Comparison of ENCODE assay signal across 9 mouse cellular contexts in genomic region chr3:84022723-84023122, GRCm38 (mm10). TPM values are rescaled to one million over a fixed set of nuclear protein-coding genes. Genes with fewer than 3 reads are reported as not detected.
A peak's percentile ranks its signal among the peaks of the same experiment; 100 is the strongest.
DNase-seq lines count a peak whose midpoint lies in the region; ATAC-seq and TF ChIP-seq lines count a peak whose summit lies in the region.
"Had no signal": no experiment of that assay in that cellular context is flagged by ENCODE, and none has a peak within 500 bp of the region (broad histone marks: within the 10 kb centered on the region; RNA-seq: fewer than 3 reads in every experiment).

No protein-coding gene starts in this region.

- H3K9ac ChIP-seq in hindbrain, embryonic 12.5 days = 0 out of 2 replicates have a peak overlapping the region, but pooled peaks have one; percentile 23
- no peak overlapping the region for H3K9ac ChIP-seq in hindbrain, embryonic 11.5 days (ENCODE audit: low read depth, low read length)
- H3K9ac ChIP-seq in liver, postnatal 0 days (replicated peaks) = no peak overlapping the region
- no peak overlapping the region for H3K9ac ChIP-seq in heart, embryonic 11.5 days (ENCODE audit: low read depth, low read length)

- no peak overlapping the region for H3K4me2 ChIP-seq in hindbrain, embryonic 12.5 days (replicated peaks)
- H3K4me2 ChIP-seq in hindbrain, embryonic 11.5 days (replicated peaks; ENCODE audit: low read depth, low read length) = no peak overlapping the region
- no peak overlapping the region for H3K4me2 ChIP-seq in liver, postnatal 0 days (ENCODE audit: low read depth, low read length)
- H3K4me2 ChIP-seq in heart, embryonic 11.5 days = no peak overlapping the region

- intact Hi-C loops in left cerebral cortex, postnatal 25 days (cut with DNase I) = no loop called here

- H3K4me3 ChIP-seq in hindbrain, embryonic 12.5 days = no peak overlapping the region
- no peak overlapping the region for H3K4me3 ChIP-seq in hindbrain, embryonic 11.5 days (ENCODE audit: low read depth, low read length)
- no peak overlapping the region for H3K4me3 ChIP-seq in embryonic facial prominence, embryonic 10.5 days
- no peak overlapping the region for H3K4me3 ChIP-seq in liver, postnatal 0 days (ENCODE audit: low read depth, low read length)
- no peak overlapping the region for H3K4me3 ChIP-seq in heart, embryonic 11.5 days (ENCODE audit: low read depth, low read length)

- H3K9me3 ChIP-seq in hindbrain, embryonic 12.5 days (replicated peaks) = no peaks in the 10 kb centered on the region
- H3K9me3 ChIP-seq in hindbrain, embryonic 11.5 days (ENCODE audit: control insufficient read depth, low read length) = no peaks in the 10 kb centered on the region
- H3K9me3 ChIP-seq in embryonic facial prominence, embryonic 10.5 days = no peaks in the 10 kb centered on the region
- H3K9me3 ChIP-seq in liver, postnatal 0 days (ENCODE audit: low read length) = no peaks in the 10 kb centered on the region
- H3K9me3 ChIP-seq in heart, embryonic 11.5 days (replicated peaks; ENCODE audit: control insufficient read depth, low read length) = no peaks in the 10 kb centered on the region

- peaks cover 59% of the 10 kb centered on the region for H3K4me1 ChIP-seq in hindbrain, embryonic 12.5 days
- no peaks in the 10 kb centered on the region; the same call in none of the 2 replicates for H3K4me1 ChIP-seq in hindbrain, embryonic 11.5 days (replicated peaks; ENCODE audit: control insufficient read depth, insufficient read depth, low read length)
- H3K4me1 ChIP-seq in embryonic facial prominence, embryonic 10.5 days = peaks cover 64% of the 10 kb centered on the region
- peaks cover 14% of the 10 kb centered on the region for H3K4me1 ChIP-seq in liver, postnatal 0 days (ENCODE audit: insufficient read depth)
- H3K4me1 ChIP-seq in heart, embryonic 11.5 days (ENCODE audit: control insufficient read depth, insufficient read depth, low read length) = peaks cover 28% of the 10 kb centered on the region

- WGBS in hindbrain, embryonic 12.5 days = 61% methylated on average over 5 of the region's 5 CpGs
- WGBS in hindbrain, embryonic 11.5 days = 63% methylated on average over 5 of the region's 5 CpGs
- 68% methylated on average over 5 of the region's 5 CpGs for WGBS in embryonic facial prominence, embryonic 10.5 days
- WGBS in liver, postnatal 0 days (ENCODE audit: insufficient replicate concordance) = 73% methylated on average over 5 of the region's 5 CpGs
- WGBS in heart, embryonic 11.5 days (ENCODE audit: insufficient replicate concordance) = 77% methylated on average over 5 of the region's 5 CpGs

- peaks cover 7% of the 10 kb centered on the region; the same call in 1 of the 2 replicates for H3K36me3 ChIP-seq in hindbrain, embryonic 12.5 days
- H3K36me3 ChIP-seq in hindbrain, embryonic 11.5 days (ENCODE audit: control insufficient read depth, insufficient read depth, low read length) = 0 out of 2 replicates have a peak, but pooled peaks cover 7% of the 10 kb centered on the region
- H3K36me3 ChIP-seq in embryonic facial prominence, embryonic 10.5 days (replicated peaks) = peaks cover 57% of the 10 kb centered on the region
- peaks cover 33% of the 10 kb centered on the region for H3K36me3 ChIP-seq in liver, postnatal 0 days (replicated peaks; ENCODE audit: insufficient read depth, low read length)
- no peaks in the 10 kb centered on the region for H3K36me3 ChIP-seq in heart, embryonic 11.5 days (ENCODE audit: control insufficient read depth, insufficient read depth, low read length)

- no peak for TF ChIP-seq EP300 in liver, postnatal 0 days (IDR thresholded peaks at IDR 0.05; ENCODE audit: low read depth)

- H3K27ac ChIP-seq in hindbrain, embryonic 12.5 days = 0 out of 2 replicates have a peak overlapping the region, but pooled peaks have one; percentile 23
- no peak overlapping the region for H3K27ac ChIP-seq in hindbrain, embryonic 11.5 days (ENCODE audit: low read depth, low read length)
- H3K27ac ChIP-seq in embryonic facial prominence, embryonic 10.5 days (replicated peaks) = peak overlapping the region; percentile 37; the same call in 1 of the 2 replicates
- no peak overlapping the region for H3K27ac ChIP-seq in liver, postnatal 0 days (ENCODE audit: low read depth)
- H3K27ac ChIP-seq in heart, embryonic 11.5 days (ENCODE audit: low read depth, low read length) = no peak overlapping the region

- no peak for ATAC-seq in hindbrain, embryonic 12.5 days (ENCODE audit: low FRiP score)
- no peak for ATAC-seq in hindbrain, embryonic 11.5 days (ENCODE audit: low FRiP score)
- 0 out of 2 replicates have a peak, but pooled peaks have one; percentile 12 for ATAC-seq in liver, postnatal 0 days
- no peak; the same call in 1 of the 2 replicates for ATAC-seq in heart, embryonic 11.5 days (replicated peaks; ENCODE audit: insufficient number of reproducible peaks, low FRiP score, low TSS enrichment)

- no peak for TF ChIP-seq CTCF in liver, postnatal 0 days (IDR thresholded peaks at IDR 0.05; ENCODE audit: low read depth)

- DNase-seq in hindbrain, embryonic 11.5 days (ENCODE audit: low spot score) = no peak
- peak; percentile 41 to 44 for DNase-seq in B cell, adult 2 months
- no peak for DNase-seq in embryonic facial prominence, embryonic 10.5 days (ENCODE audit: low spot score)
- no peak for DNase-seq in liver, postnatal 0 days
- no peak for DNase-seq in left cerebral cortex, postnatal 25 days (ENCODE audit: low spot score in 2 of 2)
- DNase-seq in cerebellum, adult 18-20 months = no peak
- DNase-seq: thymus, postnatal 14 days had no signal

- no peaks in the 10 kb centered on the region for H3K27me3 ChIP-seq in hindbrain, embryonic 12.5 days
- H3K27me3 ChIP-seq in hindbrain, embryonic 11.5 days (ENCODE audit: control insufficient read depth, insufficient read depth, low read length) = no peaks in the 10 kb centered on the region
- no peaks in the 10 kb centered on the region for H3K27me3 ChIP-seq in embryonic facial prominence, embryonic 10.5 days (replicated peaks; ENCODE audit: low read depth, poor library complexity, severe bottlenecking)
- no peaks in the 10 kb centered on the region for H3K27me3 ChIP-seq in liver, postnatal 0 days (ENCODE audit: insufficient read depth, low read length)
- H3K27me3 ChIP-seq in heart, embryonic 11.5 days (ENCODE audit: control insufficient read depth, insufficient read depth, low read length) = no peaks in the 10 kb centered on the region

RNA-seq across cellular contexts. Expression of gene Tmem131l, which starts 17.3 kb away (rescaled TPM):
- 81.5 and 84.3 TPM in 2 replicates for polyA plus RNA-seq in hindbrain, embryonic 12.5 days (2016; fragmentation: Nextera tagmentation; extraction: Ambion mirVana)
- 75.8 and 89.0 TPM in 2 replicates for polyA plus RNA-seq in hindbrain, embryonic 11.5 days (2014; fragmentation: Nextera tagmentation; extraction: Ambion mirVana)
- polyA plus RNA-seq in embryonic facial prominence, embryonic 10.5 days (2016; fragmentation: Nextera tagmentation; extraction: Ambion mirVana) = 82.6 and 84.7 TPM in 2 replicates
- 19.1 and 20.2 TPM in 2 replicates for polyA plus RNA-seq in liver, postnatal 0 days (2015; fragmentation: Nextera tagmentation; extraction: Ambion mirVana)
- total RNA-seq in left cerebral cortex, postnatal 25 days (2021) = 10 to 100 TPM; 19.6 to 26.4 TPM
- 27.8 and 35.0 TPM in 2 replicates for polyA plus RNA-seq in heart, embryonic 11.5 days (2014; fragmentation: Nextera tagmentation; extraction: Ambion mirVana)

Comparison
In these comparisons a context has a peak if more than half of its experiments do, and no peak if none do; other contexts are left out.
1. H3K27ac ChIP-seq: peak in hindbrain, embryonic 12.5 days (single experiment) and embryonic facial prominence, embryonic 10.5 days (single experiment); none in hindbrain, embryonic 11.5 days (single experiment), liver, postnatal 0 days (single experiment) and heart, embryonic 11.5 days (single experiment).
2. DNase-seq: peak in B cell, adult 2 months (2 of 2); none in hindbrain, embryonic 11.5 days (single experiment), embryonic facial prominence, embryonic 10.5 days (single experiment), liver, postnatal 0 days (single experiment), left cerebral cortex, postnatal 25 days (0 of 2) and cerebellum, adult 18-20 months (0 of 2).